Mouse (Mus musculus): ENCODE data around the gene Obsl1.

The Obsl1 gene

DNA sequence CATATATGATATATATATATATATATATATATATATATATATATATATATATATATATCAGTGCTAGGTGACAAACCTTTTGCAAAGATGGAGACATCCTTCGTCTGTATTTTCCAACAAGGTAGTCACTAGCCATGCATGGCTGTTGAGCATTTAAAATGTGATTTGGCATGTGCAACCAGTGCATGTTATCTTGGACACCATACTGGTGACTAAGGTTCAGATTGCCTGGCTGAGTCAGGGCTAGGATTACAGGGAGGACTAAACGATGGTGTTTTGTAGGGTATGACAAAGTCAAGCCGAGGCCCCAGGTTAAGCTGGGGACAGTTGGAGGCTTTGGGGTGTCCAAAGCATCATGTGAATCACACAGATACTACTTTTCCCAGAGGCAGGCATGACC is 50.8 kb downstream of the Obsl1 start:
- no peak for DNase-seq (ENCODE audit: low spot score in 2 of 2)

DNA sequence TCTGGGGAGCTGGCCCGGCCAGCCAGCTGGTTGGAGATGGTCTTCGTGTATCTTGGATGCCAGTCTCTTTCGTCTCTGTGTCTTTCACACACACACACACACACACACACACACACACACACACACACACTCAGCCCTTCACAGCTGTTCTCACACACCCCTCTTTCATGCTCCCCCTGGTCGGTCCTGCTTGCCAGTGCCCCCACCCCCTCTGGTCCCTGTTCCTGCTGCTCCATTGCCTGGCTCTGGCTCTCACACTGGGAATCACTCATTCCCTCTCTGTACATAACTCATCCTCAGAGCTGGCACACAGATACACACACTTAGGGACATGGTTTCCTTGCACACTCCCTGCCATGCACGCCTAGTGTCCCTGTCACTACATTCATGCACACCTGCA is 54.4 kb downstream of the Obsl1 start:
- DNase-seq (ENCODE audit: low spot score in 2 of 2), result no peak

DNA sequence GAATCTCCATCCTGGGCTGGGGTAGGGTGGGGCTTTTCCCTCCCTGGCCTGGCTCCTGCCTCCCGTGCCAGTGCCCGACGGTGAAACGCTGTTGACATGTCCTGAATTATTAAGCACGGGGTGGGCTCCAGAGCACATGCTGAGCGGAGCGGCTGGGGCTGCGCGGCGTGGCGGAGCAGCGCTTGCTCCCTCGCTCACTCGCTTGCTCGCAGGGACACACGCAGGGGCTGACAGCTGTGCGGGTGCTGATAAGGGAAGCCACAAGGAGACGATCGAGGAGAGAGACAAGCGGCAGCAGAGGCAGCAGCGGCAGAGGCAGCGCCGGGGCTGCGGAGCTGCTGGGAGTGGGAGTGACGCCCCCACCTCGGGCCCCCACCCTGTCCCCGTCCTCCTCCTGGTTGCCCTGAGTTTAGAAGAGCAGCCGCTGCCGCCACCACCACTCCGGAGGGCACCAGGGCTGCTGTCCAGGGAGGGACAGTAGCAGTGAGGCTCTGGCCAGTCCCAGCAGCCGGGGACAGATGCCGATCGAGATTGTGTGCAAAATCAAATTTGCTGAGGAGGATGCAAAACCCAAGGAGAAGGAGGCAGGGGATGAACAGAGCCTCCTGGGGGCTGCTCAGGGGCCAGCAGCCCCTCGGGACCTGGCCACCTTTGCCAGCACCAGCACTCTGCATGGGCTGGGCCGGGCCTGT is 55.8 kb downstream of the Obsl1 start, which contains the start of gene Asic4:
Gene Asic4, plus strand, starts transcription at position 123 of the 692 bp plus-strand sequence.
- no peak for DNase-seq (ENCODE audit: low spot score in 2 of 2)

DNA sequence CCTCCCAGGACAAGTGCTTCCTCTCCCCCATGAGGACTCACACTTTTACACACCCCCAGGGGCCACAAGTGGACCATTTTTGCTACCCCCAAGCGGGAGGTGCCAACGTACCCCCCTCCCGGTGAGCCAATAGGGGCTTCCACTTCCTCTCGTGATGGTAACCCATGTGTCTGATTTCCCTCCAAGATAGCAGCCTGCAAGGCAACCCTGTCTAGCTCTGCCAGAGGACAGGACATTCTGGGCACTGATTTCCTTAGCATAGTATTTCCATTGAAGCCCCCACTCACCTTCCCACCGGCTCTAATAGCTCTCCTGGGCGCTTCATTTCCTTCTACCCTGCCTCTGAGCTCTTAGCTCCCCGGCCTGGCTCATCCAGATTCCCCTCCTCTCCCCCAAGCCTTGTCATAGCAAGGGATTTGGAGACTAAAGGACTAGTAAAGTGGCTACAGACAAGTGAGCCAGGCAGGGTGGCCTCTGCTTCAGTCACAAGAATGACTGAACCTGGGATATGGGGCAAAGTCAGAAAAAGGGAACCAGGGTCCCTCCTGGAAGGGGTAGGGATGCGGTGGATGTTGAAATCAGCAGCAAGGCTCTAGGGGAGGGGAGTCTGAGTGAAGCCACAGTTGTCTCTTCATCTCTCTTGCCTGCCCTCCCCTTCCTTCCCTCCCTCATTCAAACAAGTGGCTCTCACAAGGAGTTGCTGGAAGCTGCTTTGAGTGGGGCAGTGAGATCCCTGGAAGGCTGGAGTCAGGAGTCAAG is 56.7 kb downstream of the Obsl1 start:
- no peak for DNase-seq (ENCODE audit: low spot score in 2 of 2)

DNA sequence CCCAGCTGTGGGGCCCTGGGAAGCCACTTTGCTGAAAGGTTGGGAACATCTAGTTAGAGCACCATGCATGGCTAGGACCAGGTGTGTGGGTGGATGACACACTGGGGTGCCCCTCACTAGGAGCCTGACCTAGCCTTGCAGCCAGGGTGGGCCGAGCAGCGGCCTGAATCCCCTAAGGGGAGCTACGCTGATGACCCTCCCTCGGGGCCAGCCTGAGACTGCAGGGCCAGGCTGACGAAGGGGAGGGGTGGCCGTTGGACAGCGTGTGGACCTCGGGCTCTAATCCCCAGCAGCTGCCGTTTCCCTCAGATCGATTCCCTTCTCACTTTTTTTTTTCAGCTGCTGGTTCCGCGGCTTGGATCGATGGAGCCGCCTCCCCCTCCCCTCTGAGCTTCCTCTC is 57.3 kb downstream of the Obsl1 start:
- DNase-seq (ENCODE audit: low spot score in 2 of 2), result no peak

DNA sequence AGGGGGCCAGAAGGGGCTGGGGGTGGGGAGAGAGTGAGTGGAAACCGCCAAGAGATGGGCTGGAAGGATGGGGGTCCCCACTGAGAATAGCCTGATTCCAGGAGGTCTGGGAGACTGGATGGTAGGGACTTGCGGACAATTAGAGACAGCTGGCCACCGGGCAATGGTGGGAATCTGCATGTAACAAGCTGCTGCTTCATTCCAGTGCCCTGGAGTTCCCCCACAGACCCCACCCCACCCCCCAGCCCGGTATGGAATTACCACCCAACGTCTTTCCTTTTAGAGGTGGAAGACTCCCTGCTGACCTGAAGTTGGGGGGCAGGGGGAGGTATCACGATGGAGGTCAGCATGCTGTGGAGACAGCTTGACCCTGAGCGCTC is 58.2 kb downstream of the Obsl1 start:
- DNase-seq (ENCODE audit: low spot score in 2 of 2), result no peak

DNA sequence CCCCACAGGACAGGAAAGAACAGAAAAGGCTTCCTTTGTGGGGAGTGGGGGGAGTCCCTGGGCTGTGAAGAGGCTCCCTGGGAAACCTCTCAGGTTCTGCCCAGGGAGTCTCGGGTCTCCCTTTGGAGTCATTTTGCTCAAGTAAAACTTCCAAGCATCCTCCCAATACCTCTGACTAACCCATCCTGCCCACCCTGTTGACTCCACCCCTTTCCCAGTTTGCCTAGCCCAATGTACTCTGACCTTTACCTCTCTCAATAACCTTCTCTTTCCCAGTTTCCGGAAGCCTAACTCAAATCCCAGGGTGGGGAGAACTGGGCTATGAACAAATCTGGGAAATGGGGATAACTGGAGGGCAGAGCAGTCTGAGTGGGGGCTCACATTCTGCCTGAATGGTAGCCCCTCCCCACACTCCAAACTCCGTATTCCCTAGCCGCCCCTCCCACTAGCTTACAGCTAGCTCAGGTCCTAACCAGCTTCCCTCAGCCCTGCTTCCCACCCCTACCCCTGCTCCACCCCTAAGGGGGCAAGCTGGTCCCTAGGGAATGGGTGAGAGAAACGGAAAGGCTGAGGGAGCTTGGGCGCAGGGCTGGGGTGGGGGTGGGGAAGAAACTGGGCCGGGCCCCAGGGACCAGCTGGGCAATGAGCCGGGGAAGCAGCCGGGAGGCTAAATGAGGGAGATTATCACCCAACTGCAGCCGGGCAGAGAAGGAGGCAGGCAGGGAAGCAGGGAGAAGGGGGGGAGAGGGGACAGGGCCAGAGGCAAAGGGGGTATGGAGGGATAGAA is 58.8 kb downstream of the Obsl1 start:
- no peak for DNase-seq (ENCODE audit: low spot score in 2 of 2)

DNA sequence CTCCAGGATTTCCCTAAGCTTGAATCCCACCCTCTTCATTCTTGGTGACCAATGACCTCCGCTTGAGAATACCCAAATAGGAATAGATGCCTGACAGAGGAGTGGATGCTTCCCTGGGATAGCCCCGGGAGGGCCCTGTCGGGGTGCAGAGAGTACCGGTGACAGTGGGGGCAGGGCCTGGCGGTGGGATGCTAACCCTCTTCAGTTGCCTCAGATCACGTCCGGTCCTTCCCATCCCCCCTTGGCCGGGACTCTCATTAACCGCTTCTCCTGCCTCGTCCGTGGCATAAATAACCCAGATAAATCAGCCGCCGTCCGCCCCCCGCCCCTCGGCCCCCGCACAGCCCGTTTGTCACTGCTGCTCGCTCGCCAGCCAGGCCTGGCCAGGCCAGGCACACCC is 59.6 kb downstream of the Obsl1 start:
- no peak for DNase-seq (ENCODE audit: low spot score in 2 of 2)

DNA sequence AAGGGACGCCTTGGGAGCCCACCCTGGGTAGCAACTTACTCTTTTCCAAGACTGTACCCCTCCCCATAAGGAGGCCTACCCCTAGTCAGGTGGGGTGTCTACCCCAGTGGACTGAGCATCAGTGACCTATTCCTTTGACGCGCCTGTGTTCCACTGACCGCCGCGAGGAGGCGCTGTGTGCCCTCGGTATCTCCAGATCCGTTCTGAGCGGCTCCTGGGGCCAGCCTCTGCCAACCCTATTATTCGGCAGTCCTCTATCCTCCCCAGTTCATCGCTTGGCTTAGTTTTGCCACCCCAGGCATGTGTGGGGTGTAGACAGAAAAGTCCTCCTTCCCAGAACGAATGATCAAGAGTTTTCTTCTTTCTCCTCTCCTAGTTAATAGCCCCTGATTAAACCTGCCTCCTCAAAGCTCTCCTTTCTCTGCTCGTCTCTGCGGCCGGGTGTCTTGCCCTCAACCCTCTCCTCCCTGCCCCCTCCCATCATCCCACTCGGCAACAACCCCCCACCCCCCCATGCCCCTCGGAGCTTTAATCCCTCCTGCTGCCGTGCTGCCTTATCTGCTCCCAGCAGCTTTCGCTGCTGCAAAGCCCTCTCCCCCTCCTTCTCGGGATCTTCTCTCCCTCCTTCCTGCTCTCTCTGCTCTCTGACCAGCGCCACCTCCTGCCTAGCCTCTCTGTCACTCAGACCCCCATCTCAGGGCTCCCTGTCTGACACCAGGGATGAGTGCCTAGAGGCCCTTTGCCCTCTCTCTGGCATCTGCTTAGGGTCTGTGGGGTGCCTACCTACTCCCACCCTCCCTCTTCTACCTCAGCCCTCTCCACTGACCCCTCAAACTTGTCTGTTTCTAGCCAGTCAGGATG is 60.3 kb downstream of the Obsl1 start:
- peak; percentile 61 to 65 for DNase-seq (ENCODE audit: low spot score in 2 of 2)

DNA sequence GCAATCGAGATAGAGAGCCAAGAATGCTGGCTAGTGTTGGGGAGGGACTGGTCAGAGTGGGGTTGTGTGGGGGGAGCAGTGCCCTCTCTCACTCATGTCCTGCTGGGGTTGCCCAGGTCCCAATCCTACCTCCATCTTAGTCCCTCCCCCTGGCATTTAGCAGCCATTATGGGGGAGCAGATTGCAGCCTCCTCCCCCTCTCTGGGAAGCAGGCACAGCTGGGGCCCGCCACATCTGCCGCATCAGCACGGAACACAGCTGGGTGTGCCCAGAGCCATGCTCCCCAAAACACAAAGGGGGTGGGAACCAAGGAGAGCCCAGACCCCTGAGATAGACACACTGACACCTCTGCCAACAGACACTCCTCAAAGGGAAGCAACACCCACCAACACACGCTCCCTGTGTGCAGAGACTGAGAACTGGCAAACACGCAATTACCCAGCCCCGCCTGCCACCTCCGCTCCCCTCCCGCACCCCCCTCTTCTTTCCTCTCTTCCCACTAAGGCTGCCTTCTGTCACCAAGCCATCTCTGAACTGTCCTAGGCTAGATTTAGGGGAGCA is 61.0 kb downstream of the Obsl1 start:
- DNase-seq (ENCODE audit: low spot score in 2 of 2), result no peak

DNA sequence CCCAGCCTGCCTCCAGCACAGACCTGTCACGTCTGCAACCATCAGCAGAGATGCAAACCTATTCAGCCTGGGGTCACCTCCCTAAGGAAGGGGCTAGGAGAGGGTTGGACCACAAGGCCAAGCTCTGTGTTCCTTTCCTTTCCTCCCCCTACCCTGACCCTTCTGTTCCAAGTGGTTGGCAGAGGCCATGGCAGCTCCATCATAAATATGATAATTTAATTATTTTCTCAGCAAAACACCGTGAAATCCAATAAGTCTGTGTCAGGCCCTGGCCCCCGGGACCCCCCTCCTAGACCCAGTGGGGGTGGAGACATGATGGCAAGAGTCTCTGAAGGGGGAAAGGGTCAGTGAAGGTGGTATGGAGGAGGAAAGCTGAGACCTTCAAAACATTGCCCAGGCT is 62.0 kb downstream of the Obsl1 start:
- DNase-seq (ENCODE audit: low spot score in 2 of 2), result no peak

DNA sequence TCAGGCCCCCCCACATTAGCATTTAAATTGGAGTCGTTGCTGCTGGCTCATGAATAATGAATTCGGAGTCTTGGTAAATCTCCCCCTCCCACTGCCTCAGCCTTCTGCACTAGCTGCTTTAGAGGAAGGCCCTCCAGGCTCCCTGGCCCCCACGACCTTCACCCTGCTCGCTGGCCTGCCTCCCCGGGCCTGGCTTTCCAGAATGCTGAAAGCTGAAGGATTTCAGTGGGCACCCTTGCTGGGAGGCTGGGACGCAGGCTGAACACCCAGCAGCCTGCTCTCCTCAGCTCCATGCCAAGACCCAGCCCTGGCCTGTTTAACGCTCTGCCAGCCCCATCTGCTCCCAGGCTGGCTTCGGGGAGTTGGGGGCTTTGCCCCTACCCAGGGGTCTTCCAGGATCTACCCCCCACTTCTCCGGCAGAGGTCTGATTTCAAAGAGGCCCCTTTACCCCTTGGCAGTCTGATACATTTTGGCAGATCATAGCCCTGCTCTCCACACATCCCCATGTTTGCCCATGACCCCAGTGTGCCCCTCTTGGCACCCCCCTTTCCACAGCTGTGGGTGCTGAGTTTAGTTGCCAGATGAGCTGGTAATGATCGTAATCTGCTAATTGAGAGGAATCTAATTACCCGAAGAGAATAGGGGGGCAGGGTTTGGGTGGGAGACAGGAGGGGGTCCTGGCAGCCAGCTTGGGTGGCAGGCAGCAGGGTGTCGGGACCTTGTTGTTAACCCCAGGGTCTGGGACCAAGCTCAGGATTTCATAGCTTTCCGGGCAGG is 62.8 kb downstream of the Obsl1 start:
- no peak for DNase-seq (ENCODE audit: low spot score in 2 of 2)

DNA sequence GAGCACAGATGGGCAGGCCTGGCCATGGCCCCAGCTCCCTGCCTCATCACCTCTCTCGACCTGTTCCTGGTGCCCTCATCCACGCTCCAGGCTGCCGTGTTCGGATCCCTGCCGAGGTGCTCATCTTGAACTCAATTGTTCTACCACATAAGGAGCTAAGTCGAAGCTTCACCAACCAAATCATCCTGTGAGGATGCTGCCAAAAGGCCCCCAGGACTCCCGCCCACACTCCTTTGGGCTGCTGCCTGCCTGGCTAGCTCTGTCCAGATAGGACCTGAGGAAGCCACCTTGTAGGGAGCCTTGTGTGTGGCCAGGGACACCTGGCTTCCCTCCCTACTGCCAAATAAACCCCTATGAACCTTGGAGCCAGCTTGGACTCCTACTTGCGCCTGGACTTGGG is 63.4 kb downstream of the Obsl1 start:
- DNase-seq (ENCODE audit: low spot score in 2 of 2), result no peak

DNA sequence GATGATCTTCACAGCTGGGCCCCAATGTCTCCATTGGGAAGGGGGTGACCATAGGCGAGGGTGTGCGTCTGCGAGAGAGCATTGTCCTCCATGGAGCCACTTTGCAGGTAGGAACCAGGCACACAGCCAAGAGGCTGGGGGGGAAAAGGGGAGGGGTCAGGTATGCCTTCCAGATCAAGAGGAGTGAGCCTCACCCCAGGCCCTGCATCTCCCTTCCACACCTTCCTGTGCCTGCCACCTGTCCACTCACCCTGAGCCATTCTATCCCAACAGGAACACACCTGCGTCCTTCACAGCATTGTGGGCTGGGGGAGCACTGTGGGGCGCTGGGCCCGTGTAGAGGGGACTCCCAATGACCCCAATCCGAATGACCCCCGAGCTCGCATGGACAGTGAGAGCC is 64.1 kb downstream of the Obsl1 start:
- DNase-seq (ENCODE audit: low spot score in 2 of 2), result no peak

DNA sequence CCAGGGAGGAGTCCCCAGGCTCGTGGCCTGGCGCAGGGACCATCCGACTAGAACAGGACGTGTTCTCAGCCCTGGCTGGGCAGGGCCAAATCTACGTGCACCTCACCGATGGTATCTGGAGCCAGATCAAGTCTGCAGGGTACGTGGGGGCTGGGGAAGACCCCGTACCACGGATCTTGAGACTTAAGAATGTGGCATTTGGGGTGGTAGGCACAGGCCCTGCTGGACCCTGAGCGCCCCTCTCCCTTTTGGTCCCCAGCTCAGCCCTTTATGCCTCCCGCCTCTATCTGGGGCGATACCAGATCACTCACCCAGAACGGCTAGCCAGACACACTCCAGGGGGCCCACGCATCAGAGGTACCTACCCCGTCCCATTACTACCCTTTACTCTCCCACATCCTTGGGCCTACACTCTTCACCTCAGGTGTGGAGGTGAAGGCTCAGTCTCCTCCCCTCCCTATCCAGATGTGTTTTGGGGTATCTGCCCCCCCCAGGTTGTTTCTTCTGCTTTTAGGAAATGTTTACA is 64.7 kb downstream of the Obsl1 start:
- DNase-seq (ENCODE audit: low spot score in 2 of 2), result no peak

DNA sequence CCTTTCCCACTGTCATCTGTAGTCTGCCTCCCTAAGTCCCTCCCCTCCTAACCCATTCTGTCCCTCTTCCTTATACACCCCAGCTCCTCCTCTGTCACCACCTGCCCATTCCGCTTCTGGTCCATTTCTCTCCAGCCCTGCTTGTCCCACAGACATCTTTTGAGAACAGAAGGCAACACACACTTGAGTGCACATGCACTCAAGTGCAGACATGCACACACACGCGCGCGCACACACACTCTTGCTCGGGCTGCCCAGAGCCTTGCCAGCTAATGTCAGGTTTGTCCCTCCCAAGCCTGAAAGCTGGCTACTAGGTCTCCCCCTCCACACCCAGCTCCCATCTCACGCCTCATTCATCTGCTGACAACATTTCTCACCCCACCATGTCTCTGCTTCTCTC is 65.6 kb downstream of the Obsl1 start:
- no peak for DNase-seq (ENCODE audit: low spot score in 2 of 2)

DNA sequence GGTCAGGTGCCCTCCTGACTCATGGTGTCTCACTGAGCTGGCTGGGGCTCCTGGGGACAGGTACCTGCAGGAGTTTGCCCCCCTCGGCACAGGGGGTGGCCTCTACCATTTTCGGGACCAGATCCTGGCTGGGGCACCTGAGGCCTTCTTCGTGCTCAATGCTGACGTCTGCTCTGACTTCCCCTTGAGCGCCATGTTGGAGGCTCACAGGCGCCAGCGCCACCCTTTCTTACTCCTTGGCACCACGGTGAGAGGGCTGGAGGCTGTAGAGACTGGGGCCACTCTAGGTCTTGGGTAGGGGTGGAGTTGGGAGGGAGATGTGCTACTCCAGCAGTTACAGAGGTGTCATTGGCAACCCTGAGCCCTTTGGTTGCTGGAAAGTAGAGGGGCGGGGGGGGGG is 67.5 kb downstream of the Obsl1 start:
- DNase-seq (ENCODE audit: low spot score in 2 of 2), result no peak

DNA sequence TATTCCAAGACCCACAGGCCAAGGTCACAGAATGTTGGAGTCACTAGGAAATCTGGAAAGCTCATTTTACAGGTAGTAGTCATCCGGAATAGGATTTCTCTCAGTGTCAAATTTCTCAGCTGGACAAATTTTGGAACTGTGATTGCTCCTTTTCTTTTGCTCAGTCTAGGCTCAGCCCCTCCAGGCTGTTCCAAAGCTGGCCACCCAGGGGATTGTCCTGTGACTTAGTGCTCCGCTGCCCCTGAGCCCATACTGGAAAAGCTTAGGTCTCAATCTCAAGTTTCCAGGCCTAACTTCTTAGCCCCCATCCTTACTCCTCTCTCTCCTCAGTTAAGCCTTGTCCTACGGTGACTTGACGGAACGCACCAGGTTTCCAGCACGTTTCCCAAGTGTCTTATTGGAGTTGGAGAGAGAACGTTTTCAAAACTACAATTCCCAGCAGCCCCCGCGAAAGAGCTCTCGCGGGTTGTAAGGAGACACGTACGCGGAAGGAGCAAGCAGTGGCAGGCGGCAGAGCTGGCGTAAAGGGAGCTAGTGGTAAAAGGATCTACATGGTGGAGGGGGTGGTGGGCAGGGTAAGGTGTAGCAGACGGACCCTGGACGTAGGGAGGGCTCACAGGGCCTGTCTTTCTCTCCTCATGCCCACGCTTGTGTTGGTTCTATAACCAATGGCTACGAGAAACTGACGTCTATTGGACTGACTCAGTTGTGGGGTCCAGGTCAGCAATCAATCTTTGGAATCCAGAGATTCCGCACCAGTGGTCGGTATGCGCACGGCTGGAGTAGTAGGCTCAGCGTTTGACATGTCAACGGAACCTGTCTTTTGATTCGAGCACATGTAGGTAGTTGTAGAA is 70.5 kb downstream of the Obsl1 start, which contains the start of gene Gmppa:
Gene Gmppa, plus strand, starts transcription at position 456 of the 854 bp plus-strand sequence.
- peak; percentile 78 to 84 for DNase-seq (ENCODE audit: low spot score in 2 of 2)
